ENCODE assay signal across 8 mouse cellular contexts in the genomic region with DNA sequence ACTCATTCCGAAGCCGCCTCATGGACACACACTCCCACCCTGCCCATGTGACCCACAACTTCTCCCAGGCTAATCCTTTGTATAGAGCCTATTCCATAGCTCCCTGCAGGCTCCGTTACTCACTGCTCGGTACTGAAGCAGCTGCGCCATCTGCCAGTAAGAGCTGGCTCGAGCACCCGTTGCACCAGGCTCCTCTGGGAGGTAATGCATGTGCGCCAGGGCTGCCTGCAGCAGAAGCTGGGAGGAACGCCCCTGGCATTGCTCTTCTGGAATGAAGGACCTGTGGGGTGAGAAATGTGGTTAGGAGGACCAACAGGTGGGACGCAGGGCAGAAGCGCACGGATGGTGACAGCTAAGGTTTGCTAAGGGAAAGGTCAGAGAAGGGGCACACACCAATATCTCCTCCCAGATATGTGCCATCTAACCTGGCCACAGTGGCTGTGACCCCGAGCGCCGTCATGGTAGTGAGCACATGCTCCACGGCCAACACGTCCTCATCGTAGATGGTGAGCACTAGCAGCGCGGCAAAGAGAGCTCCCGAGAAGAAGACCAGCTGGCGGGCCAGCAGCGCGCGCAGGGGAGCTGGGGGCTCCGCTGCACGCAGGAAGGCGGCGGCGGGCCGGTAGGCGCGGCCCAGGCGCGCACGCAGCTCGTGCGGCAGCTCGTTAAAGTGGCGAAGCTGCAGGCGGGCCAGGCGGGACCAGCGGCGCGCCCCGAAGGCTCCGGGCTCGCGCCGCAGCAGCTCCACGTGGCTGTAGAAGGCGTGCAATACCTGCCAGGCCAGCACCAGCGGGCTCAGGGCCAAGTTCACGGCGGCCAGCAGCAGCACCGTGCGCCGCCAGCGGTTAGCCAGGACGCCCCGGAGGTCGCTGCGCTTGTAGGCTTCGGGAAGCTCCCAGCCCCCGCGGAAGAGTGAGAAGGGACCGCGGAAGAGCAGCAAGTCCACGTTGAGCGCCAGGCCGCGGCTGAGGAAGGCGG. TPM values are rescaled to one million over a fixed set of nuclear protein-coding genes. Genes with fewer than 3 reads are reported as not detected.
DNase-seq lines count a peak whose midpoint lies in the region; ATAC-seq and TF ChIP-seq lines count a peak whose summit lies in the region.

No protein-coding gene starts in this region.

- H3K27ac ChIP-seq in forebrain, postnatal 0 days (ENCODE audit: low read depth, low read length) = peak overlapping the region; percentile 54
- H3K27ac ChIP-seq in hindbrain, embryonic 13.5 days = no peak overlapping the region
- H3K27ac ChIP-seq in lung, embryonic 16.5 days (ENCODE audit: low read length) = no peak overlapping the region

- H3K4me3 ChIP-seq in forebrain, postnatal 0 days (ENCODE audit: low read depth, low read length) = peak overlapping the region; percentile 51
- peak overlapping the region; percentile 50 for H3K4me3 ChIP-seq in hindbrain, embryonic 13.5 days
- peak overlapping the region; percentile 53 for H3K4me3 ChIP-seq in lung, embryonic 16.5 days (ENCODE audit: low read length)

- H3K4me2 ChIP-seq in forebrain, postnatal 0 days (ENCODE audit: low read depth) = peak overlapping the region; percentile 98
- peak overlapping the region; percentile 95 for H3K4me2 ChIP-seq in hindbrain, embryonic 13.5 days
- H3K4me2 ChIP-seq in lung, embryonic 16.5 days (ENCODE audit: low read depth, low read length) = peak overlapping the region; percentile 98

- 0 out of 2 replicates have a peak, but pooled peaks cover 7% of the 10 kb centered on the region for H3K27me3 ChIP-seq in forebrain, postnatal 0 days (ENCODE audit: insufficient read depth, low read length)
- peaks cover 71% of the 10 kb centered on the region for H3K27me3 ChIP-seq in hindbrain, embryonic 13.5 days
- H3K27me3 ChIP-seq in lung, embryonic 16.5 days (ENCODE audit: control insufficient read depth, insufficient read depth, low read depth, low read length) = peaks cover 33% of the 10 kb centered on the region

- peak; percentile 43 for DNase-seq in MEL-GATA-1-ER (ENCODE audit: extremely low read depth, low read depth)
- DNase-seq in brain, adult 2 months (ENCODE audit: low read depth, low spot score) = peak; percentile 92
- peak; percentile 85 for DNase-seq in forebrain, postnatal 0 days
- peak; percentile 41 to 60 for DNase-seq in layer of hippocampus, postnatal 10 days (ENCODE audit: low spot score in 2 of 2)
- peak; percentile 75 for DNase-seq in right cerebral cortex, adult 18-20 months
- no peak for DNase-seq in spleen, postnatal 14 days (ENCODE audit: low spot score in 2 of 2)

- peak; percentile 83 for ATAC-seq in forebrain, postnatal 0 days
- peak; percentile 33 for ATAC-seq in hindbrain, embryonic 13.5 days (ENCODE audit: low FRiP score)
- peak; percentile 44 for ATAC-seq in lung, embryonic 16.5 days (ENCODE audit: low read depth)

- H3K9ac ChIP-seq in forebrain, postnatal 0 days = peak overlapping the region; percentile 62
- H3K9ac ChIP-seq in hindbrain, embryonic 13.5 days = peak overlapping the region; percentile 76
- H3K9ac ChIP-seq in lung, embryonic 16.5 days (ENCODE audit: low read length) = peak overlapping the region; percentile 70

- WGBS in forebrain, postnatal 0 days = 4% methylated on average over 73 of the region's 73 CpGs
- WGBS in hindbrain, embryonic 13.5 days = under 1% methylated on average over 73 of the region's 73 CpGs
- 1% methylated on average over 63 of the region's 73 CpGs for WGBS in lung, embryonic 16.5 days

- no peaks in the 10 kb centered on the region for H3K9me3 ChIP-seq in forebrain, postnatal 0 days (ENCODE audit: low read length)
- H3K9me3 ChIP-seq in hindbrain, embryonic 13.5 days = no peaks in the 10 kb centered on the region
- no peaks in the 10 kb centered on the region for H3K9me3 ChIP-seq in lung, embryonic 16.5 days (ENCODE audit: control insufficient read depth, low read length)

- peak; percentile 68 for TF ChIP-seq CTCF in forebrain, postnatal 0 days (IDR thresholded peaks at IDR 0.05; ENCODE audit: low read depth)

- no peaks in the 10 kb centered on the region for H3K36me3 ChIP-seq in forebrain, postnatal 0 days (ENCODE audit: insufficient read depth)
- no peaks in the 10 kb centered on the region for H3K36me3 ChIP-seq in hindbrain, embryonic 13.5 days
- no peaks in the 10 kb centered on the region for H3K36me3 ChIP-seq in lung, embryonic 16.5 days (ENCODE audit: control insufficient read depth, insufficient read depth, low read length)

- peaks cover 25% of the 10 kb centered on the region for H3K4me1 ChIP-seq in forebrain, postnatal 0 days (ENCODE audit: insufficient read depth)
- H3K4me1 ChIP-seq in hindbrain, embryonic 13.5 days (replicated peaks) = peaks cover 38% of the 10 kb centered on the region
- H3K4me1 ChIP-seq in lung, embryonic 16.5 days (replicated peaks; ENCODE audit: control insufficient read depth, insufficient read depth, low read length) = peaks cover 23% of the 10 kb centered on the region

RNA-seq across cellular contexts. Expression of gene Atg9b, which starts 4.4 kb away (rescaled TPM):
- total RNA-seq in forebrain, postnatal 0 days (2014; rRNA removed) = 8.0 and 9.5 TPM in 2 replicates
- polyA plus RNA-seq in forebrain, postnatal 0 days (2015; fragmentation: Nextera tagmentation; extraction: Ambion mirVana) = 3.4 and 5.1 TPM in 2 replicates
- polyA plus RNA-seq in hindbrain, embryonic 13.5 days (2015; fragmentation: Nextera tagmentation; extraction: Ambion mirVana) = 0.57 and 0.93 TPM in 2 replicates
- 1 to 10 TPM; 5.0 to 5.2 TPM for total RNA-seq in layer of hippocampus, postnatal 10 days (2021)
- polyA plus RNA-seq in lung, embryonic 16.5 days (2015; fragmentation: Nextera tagmentation; extraction: Ambion mirVana) = 0.46 and 0.49 TPM in 2 replicates

RNA-seq across cellular contexts. Expression of gene Abcb8, which starts 5.9 kb away (rescaled TPM):
- total RNA-seq in forebrain, postnatal 0 days (2014; rRNA removed) = 58.2 and 64.1 TPM in 2 replicates
- polyA plus RNA-seq in forebrain, postnatal 0 days (2015; fragmentation: Nextera tagmentation; extraction: Ambion mirVana) = 38.7 and 44.6 TPM in 2 replicates
- polyA plus RNA-seq in hindbrain, embryonic 13.5 days (2015; fragmentation: Nextera tagmentation; extraction: Ambion mirVana) = 45.7 and 48.7 TPM in 2 replicates
- total RNA-seq in layer of hippocampus, postnatal 10 days (2021) = 10 to 100 TPM; 40.0 to 53.1 TPM
- 48.0 and 51.4 TPM in 2 replicates for polyA plus RNA-seq in lung, embryonic 16.5 days (2015; fragmentation: Nextera tagmentation; extraction: Ambion mirVana)

RNA-seq across cellular contexts. Expression of gene Nos3, which starts 22.9 kb away (rescaled TPM):
- 6.1 and 8.3 TPM in 2 replicates for total RNA-seq in forebrain, postnatal 0 days (2014; rRNA removed)
- 6.3 and 6.8 TPM in 2 replicates for polyA plus RNA-seq in forebrain, postnatal 0 days (2015; fragmentation: Nextera tagmentation; extraction: Ambion mirVana)
- polyA plus RNA-seq in hindbrain, embryonic 13.5 days (2015; fragmentation: Nextera tagmentation; extraction: Ambion mirVana) = 9.8 and 10.2 TPM in 2 replicates
- 10 to 100 TPM; 10.1 to 11.8 TPM for total RNA-seq in layer of hippocampus, postnatal 10 days (2021)
- 18.9 and 19.8 TPM in 2 replicates for polyA plus RNA-seq in lung, embryonic 16.5 days (2015; fragmentation: Nextera tagmentation; extraction: Ambion mirVana)

RNA-seq across cellular contexts. Expression of gene Asic3, which starts 25.6 kb away (rescaled TPM):
- 0.15 TPM in 1 of 2 replicates, not detected in the other for total RNA-seq in forebrain, postnatal 0 days (2014; rRNA removed)
- 0.08 and 0.52 TPM in 2 replicates for polyA plus RNA-seq in forebrain, postnatal 0 days (2015; fragmentation: Nextera tagmentation; extraction: Ambion mirVana)
- polyA plus RNA-seq in hindbrain, embryonic 13.5 days (2015; fragmentation: Nextera tagmentation; extraction: Ambion mirVana) = 0.94 and 1.3 TPM in 2 replicates
- total RNA-seq in layer of hippocampus, postnatal 10 days (2021) = not detected
- 0.19 TPM in 1 of 2 replicates, not detected in the other for polyA plus RNA-seq in lung, embryonic 16.5 days (2015; fragmentation: Nextera tagmentation; extraction: Ambion mirVana)

RNA-seq across cellular contexts. Expression of gene Cdk5, which starts 35.8 kb away (rescaled TPM):
- total RNA-seq in forebrain, postnatal 0 days (2014; rRNA removed) = 83.3 and 93.8 TPM in 2 replicates
- polyA plus RNA-seq in forebrain, postnatal 0 days (2015; fragmentation: Nextera tagmentation; extraction: Ambion mirVana) = 156 and 165 TPM in 2 replicates
- polyA plus RNA-seq in hindbrain, embryonic 13.5 days (2015; fragmentation: Nextera tagmentation; extraction: Ambion mirVana) = 104 and 106 TPM in 2 replicates
- total RNA-seq in layer of hippocampus, postnatal 10 days (2021) = 100 to 1,000 TPM; 127 to 133 TPM
- polyA plus RNA-seq in lung, embryonic 16.5 days (2015; fragmentation: Nextera tagmentation; extraction: Ambion mirVana) = 43.0 and 45.8 TPM in 2 replicates

Comparison
In these comparisons a context has a peak if more than half of its experiments do, and no peak if none do; other contexts are left out.
1. DNase-seq: peak in MEL-GATA-1-ER (single experiment), brain, adult 2 months (single experiment), forebrain, postnatal 0 days (single experiment), layer of hippocampus, postnatal 10 days (2 of 2) and right cerebral cortex, adult 18-20 months (single experiment); none in spleen, postnatal 14 days (0 of 2).
2. ATAC-seq: peak in every context shown above with its lines; median percentile 83 in forebrain, postnatal 0 days; 44 in lung, embryonic 16.5 days; 33 in hindbrain, embryonic 13.5 days.
3. Peak in every context shown above with its lines, with median percentiles within 50 percentile points of each other: H3K4me2 ChIP-seq, H3K4me3 ChIP-seq and H3K9ac ChIP-seq.